Mouse (Mus musculus): ENCODE data around the gene Nkx1-2.

Nkx1-2 gene

GRCm38 (mm10) chr7:132605689-132606088 is 6.3 kb upstream of the Nkx1-2 start:
- DNase-seq (ENCODE audit: low read depth, low spot score), result no peak

- no peak for DNase-seq (ENCODE audit: low read depth, low spot score)
These were observed 5.3 kb upstream of the Nkx1-2 start for GRCm38 (mm10) chr7:132604720-132605119.

DNA sequence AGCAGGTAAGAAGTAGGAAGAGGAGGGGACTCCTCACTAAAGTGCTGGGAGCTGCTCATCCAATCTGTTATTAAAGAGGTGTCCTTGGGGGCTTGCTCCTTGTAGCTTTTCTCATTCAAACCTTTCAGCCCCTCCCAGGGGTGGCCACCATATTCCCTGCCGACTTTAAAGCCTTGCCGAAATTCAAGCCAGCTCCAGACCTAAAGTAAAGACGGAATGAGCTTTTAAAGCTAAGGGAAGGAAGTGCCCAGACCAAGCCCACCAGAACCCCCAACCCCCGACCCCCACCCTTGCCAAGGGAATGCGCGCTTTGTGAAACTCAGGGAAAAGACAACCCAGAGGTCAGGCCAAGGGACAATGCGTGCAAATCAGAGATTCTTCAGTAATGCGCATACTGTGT is 1.5 kb upstream of the Nkx1-2 start:
- no peak for DNase-seq (ENCODE audit: low read depth, low spot score)

DNA sequence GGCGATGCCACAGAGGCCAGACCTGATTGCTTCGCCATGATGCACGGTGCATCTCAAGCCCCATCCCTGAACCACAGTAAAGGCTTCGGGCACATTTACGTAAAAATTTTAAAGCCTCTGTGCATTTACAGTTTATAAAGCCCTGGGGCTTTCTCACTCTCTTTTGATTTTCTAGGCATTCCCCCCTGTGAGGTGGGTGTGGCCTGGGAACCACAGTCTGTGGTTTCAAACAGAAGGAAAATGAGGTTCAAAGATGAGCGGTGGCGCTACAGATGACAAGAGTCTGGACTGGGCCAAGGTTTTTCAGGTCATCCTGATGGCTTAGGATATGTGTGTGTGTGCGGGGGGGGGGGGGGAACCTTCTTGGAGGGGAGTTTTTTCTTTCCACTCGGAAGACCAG is 589 bp upstream of the Nkx1-2 start:
- no peak for DNase-seq (ENCODE audit: low read depth, low spot score)

DNA sequence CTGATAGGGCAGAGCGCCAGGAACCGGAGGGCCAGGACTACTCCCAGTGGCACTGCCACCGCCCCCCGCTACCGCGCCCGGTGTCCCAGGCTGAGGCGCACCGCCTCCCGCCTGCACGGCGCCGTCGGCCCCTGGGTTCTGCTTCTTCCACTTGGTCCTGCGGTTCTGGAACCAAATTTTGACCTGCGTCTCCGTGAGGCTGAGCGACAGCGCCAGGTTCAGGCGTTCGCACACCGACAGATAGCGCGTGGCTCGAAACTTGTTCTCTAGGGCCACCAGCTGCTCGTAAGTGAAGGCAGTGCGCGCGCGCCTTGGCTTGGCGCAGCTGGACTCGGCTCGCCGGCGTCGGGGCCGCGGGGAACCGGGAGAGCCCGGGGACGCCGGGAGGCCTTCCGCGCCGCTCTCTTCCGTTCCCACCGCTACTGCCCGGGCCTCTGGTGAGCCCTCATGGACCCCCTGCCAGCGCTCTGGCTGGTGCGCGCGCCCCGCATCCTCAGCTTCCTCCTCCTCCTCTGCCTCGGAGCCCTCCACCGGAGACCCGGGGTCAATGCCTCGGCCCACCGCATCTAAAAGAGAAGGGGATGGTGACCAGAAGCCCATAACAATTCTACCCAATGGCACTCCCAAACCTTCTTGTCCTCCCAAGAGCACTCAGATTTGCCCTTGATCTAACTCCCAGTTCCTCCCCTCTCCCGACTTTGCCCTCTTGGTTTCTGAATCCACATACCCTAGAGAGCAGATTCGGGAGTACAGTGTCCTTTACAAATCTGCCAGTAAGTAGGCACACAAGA is 2.0 kb downstream of the Nkx1-2 start:
- DNase-seq (ENCODE audit: low read depth, low spot score), result no peak

DNA sequence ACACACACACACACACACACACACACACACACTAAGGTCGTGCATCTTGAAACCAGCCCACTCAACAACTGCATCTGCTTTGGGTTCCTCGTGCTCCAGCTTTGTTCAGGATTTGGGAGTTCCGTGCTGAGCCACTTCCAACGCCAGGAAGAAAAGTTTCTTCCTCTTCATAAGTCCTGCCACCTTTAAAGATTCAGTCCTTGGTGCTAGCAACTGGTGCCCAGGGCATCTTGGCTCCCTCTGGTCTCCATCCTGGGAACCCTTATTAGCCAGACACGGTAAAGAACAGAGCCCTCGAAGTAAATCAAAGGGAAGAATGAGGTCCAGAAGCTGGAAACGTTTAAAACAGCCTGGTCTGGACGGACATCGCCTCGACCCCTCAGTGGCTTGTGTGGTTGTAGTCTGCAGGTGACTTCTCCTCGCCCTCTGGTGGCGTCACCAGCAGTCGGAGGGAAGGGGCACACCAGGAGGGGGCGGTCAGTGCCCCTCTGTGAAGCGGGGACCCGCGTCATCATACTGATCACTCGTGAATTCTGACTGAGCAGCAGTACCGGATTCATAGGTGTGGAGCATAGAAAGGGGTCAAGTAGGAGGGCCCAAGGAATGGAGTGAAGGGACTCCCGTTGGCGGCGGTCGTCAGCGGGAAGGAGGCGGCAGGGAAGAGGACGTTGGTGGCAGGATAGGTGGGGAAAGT is 2.7 kb downstream of the Nkx1-2 start:
- no peak for DNase-seq (ENCODE audit: low read depth, low spot score)

DNA sequence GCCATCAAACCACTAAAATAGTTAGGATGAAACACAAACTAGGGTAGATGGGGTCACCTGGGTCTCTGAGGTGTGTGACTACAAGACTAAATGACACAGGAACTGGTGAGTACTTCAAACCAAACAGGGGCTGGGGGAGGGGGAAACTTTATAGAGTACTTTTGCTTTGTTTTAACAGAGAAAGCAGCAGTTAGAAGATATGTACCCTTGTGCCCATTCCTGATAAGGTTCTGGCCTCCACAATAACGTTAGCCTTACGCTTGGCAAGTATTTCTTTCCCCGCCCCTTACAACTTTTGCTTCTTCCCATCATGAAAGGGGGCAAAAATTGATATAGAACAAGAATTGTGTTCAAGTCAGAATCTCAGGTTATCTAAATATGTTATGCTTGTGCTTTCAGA is 3.6 kb downstream of the Nkx1-2 start:
- DNase-seq (ENCODE audit: low read depth, low spot score), result no peak

DNA sequence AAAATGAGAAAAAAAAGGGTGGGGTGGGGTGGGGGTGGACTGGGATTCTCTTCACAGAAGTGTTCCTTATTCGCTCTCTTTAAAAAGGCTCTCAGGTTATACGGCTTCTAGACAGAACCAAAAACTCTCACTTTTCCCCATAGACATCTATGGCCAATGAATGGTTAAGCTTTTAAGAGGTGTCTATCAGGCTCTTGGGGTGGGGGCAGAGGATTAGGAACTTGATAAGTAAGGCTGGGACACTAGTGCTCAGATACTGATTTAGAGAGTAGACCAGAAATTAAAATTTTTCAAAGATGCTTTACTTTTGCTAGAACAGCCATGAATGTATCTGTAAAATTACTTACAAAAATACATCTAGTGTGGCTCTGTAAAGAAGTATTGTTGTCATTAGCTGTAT is 5.1 kb downstream of the Nkx1-2 start:
- DNase-seq (ENCODE audit: low read depth, low spot score), result no peak

DNA sequence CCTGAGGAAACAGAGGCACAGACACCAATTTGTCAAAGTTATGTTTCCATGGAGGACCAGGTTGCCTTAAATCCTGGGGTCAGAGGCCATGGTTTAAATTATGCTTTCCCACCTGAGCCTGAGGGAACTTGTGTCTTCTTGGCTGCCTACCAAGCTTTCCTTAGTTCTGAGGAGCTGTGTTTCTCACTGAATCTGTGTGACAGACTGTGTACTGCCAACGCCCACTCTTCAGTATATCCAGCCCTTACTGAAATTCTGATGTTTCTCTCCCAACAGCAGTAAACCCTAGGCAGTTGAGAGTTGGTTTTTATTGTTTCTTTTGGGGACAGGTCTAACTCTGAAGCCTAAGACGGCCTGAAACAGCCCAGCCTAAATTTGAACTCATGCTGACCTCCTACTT is 5.7 kb downstream of the Nkx1-2 start:
- DNase-seq (ENCODE audit: low read depth, low spot score), result peak; percentile 52

DNA sequence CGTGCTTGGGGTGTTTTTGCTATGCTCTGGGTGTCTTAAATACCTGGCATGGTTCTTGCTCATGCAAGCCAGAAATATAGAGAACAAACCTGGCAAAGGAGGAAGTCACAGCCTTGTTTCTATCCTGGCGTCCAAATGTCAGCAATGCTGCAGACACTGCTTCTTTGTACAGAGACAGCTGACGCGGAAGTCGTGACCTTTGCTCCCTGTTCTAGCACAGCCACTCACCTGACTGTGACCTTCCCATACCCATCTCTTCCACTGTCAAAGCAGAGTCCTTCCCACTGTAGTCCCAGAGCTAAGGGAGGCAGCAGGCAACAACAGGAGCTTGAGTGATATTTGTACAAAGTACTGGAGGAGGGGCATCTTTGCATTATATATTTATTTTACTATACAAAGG is 9.8 kb downstream of the Nkx1-2 start:
- no peak for DNase-seq (ENCODE audit: low read depth, low spot score)

GRCm38 (mm10) chr7:132587167-132587566 is 12.3 kb downstream of the Nkx1-2 start:
- no peak for DNase-seq (ENCODE audit: low read depth, low spot score)

DNA sequence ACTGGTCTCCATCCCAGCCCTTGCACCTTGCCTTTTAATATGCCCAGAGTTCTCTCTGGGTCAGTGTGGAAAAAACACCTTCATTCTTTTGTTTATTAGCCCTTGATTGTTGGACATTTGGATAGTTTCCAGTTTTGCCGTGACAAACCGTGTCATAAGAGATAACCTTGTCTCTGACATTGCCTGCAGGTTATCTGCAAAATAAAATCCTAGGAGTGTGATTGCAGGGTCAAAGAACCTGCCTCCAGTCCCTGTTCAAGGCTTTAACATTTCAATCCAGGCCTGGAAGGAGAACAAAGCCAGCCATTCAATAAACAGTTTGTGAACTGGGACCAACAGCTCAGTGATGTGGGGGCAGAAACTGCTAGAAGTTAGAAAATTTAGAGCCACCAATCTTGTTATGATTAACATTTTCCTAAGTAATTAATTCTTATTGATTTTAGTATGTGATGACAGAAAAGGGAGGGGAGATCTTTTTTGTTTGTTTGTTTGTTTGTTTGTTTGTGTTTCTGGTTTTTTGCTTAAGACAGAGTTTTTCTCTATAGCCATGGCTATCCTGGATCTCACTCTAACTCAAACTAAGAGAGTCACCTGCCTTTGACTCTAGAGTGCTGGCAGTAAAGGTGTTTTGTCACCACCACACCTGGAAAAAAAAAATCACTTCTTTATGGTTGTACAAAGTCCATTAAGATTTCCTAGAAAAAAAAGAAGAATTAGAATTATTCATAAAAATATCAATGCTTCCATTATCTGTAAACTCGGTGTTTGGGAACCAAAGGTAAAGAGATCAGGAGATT is 13.5 kb downstream of the Nkx1-2 start:
- DNase-seq (ENCODE audit: low read depth, low spot score), result no peak

GRCm38 (mm10) chr7:132581441-132581840 is 18.0 kb downstream of the Nkx1-2 start:
- DNase-seq (ENCODE audit: low read depth, low spot score), result no peak

GRCm38 (mm10) chr7:132580511-132580910 is 18.9 kb downstream of the Nkx1-2 start:
- no peak for DNase-seq (ENCODE audit: low read depth, low spot score)

DNA sequence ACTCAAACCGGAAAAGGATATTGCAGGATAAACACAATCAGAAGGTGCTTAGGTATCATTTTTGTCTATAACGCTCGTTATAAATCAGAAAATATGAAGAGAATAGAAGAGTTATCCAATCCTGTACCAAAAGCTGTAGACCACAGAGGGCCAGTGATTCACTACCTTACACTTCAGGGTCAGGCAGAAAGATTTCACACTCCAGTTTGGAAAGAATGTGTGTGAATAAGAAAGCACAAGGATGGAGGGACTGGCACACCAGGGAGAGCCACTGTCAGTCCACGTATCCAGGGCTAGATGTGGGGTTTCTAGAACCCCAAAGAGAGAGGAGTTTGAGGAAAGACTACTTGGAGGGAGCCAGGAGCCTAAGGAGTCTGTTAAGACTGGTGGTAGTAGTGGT is 22.5 kb downstream of the Nkx1-2 start:
- no peak for DNase-seq (ENCODE audit: low read depth, low spot score)

- peak; percentile 96 for DNase-seq (ENCODE audit: low read depth, low spot score)
These were observed 23.3 kb downstream of the Nkx1-2 start, which contains the start of gene Oat for GRCm38 (mm10) chr7:132576116-132576650. TSS of gene Oat (minus strand) at chr7:132576398.

- DNase-seq (ENCODE audit: low read depth, low spot score), result peak; percentile 97
These were observed 23.8 kb downstream of the Nkx1-2 start for GRCm38 (mm10) chr7:132575623-132576022.

DNA sequence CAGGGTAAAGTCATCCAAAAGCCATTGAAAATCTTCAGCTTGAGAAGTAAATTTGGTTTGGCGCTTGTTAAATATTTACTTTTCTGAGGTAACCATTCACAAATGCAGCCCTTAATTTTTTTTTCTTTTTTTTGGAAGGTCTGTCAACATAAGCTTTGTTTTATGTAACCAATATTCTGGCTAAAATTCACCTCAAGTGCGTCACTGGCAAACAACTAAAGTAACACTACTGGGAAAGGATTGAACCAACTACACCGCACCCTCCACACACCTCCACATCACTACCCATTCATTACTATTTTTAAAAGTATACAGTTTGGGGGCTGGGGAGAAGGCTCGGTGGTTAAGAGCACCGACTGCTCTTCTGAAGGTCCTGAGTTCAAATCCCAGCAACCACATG is 24.8 kb downstream of the Nkx1-2 start:
- no peak for DNase-seq (ENCODE audit: low read depth, low spot score)

DNA sequence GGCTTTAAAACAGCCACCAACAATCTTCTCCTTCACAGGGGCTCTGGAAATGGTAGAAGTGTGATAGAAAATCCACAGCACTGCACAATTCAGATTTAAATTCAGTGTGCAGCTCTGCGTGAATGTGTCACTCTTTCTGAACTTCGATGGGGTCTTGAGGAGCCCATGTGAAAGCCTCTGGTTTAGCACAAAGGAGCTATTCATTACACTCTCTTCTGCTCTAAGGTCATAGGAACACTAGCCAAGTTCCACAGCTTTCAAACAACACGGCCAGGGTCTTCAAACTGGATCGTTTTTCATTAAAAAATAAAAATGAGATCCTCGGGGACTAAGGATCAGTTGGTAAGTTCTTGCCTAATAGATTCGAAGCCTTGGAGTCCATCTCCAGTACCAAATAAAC is 26.2 kb downstream of the Nkx1-2 start:
- no peak for DNase-seq (ENCODE audit: low read depth, low spot score)

- no peak for DNase-seq (ENCODE audit: low read depth, low spot score)
These were observed 26.7 kb downstream of the Nkx1-2 start for GRCm38 (mm10) chr7:132572738-132573137.

GRCm38 (mm10) chr7:132571481-132571880 is 28.0 kb downstream of the Nkx1-2 start:
- DNase-seq (ENCODE audit: low read depth, low spot score), result no peak

GRCm38 (mm10) chr7:132570071-132570470 is 29.4 kb downstream of the Nkx1-2 start:
- DNase-seq (ENCODE audit: low read depth, low spot score), result no peak
